Mouse (Mus musculus) embryonic fibroblast, embryonic 13.5 days (primary cell): ENCODE results near the gene Cep126. TPM values are rescaled to one million over a fixed set of nuclear protein-coding genes. Genes with fewer than 3 reads are reported as not detected.

Experiments used
- H3K27ac ChIP-seq: 2 replicates; pipeline ENCODE4 v1.5.1; 2012; ENCODE audit warnings: low read length, control low read depth, inconsistent platforms; ENCODE audit not compliant: insufficient read depth
- H3K4me1 ChIP-seq: 2 replicates; pipeline ENCODE4 v1.6.1; 2011; ENCODE audit warnings: low read length; ENCODE audit not compliant: control insufficient read depth, insufficient read depth
- H3K4me3 ChIP-seq: 2 replicates; pipeline ENCODE4 v1.5.1; 2011; ENCODE audit warnings: mild to moderate bottlenecking, control low read depth, low read length; ENCODE audit not compliant: insufficient read depth
- CTCF ChIP-seq: IDR thresholded peaks from 2 replicates; pipeline ENCODE4 v1.5.1; 2011; ENCODE audit warnings: mild to moderate bottlenecking, control low read depth, low read length, moderate library complexity, borderline replicate concordance; ENCODE audit not compliant: insufficient read depth
- POLR2A ChIP-seq: IDR thresholded peaks from 2 replicates; pipeline ENCODE4 v1.6.1; 2011; ENCODE audit warnings: low read depth, mild to moderate bottlenecking, control low read depth, low read length, moderate library complexity
- polyA plus RNA-seq: library from polyadenylated mRNA; stranded (reverse); fragments of >200 nt; gene quantifications from 2 replicates; pipeline ENCODE4 v1.2.4, GENCODE M21; 2011; ENCODE audit warnings: low read depth; ENCODE audit not compliant: missing spikeins, insufficient read length

Cep126 gene
- polyA plus RNA-seq, 1 experiment: 2.9 TPM

DNA sequence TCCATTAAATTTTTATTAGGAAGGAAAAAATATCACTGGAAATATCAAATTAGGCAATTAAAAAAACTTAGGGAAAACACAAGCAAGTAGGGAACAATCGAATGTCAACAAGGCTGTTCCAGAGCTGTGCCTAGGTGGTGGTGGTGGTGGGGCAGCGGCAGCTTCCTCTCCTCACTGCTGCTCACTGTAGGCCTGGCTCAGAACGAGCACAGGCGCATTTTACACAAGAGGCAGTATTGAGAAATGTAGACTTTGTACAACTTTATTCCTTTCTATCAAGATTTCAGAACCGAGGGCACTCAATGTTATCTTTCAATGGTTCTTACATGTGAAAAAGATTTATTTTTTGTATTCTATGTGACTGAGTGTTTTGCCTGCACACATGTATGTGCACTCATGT is 55.2 kb downstream of the Cep126 start:
- Histone ChIP-seq H3K27ac (no peak overlapping the region), H3K4me1 (no peaks in the 10 kb centered on the region)
- no peak for TF ChIP-seq POLR2A
- TF ChIP-seq CTCF: no peak

DNA sequence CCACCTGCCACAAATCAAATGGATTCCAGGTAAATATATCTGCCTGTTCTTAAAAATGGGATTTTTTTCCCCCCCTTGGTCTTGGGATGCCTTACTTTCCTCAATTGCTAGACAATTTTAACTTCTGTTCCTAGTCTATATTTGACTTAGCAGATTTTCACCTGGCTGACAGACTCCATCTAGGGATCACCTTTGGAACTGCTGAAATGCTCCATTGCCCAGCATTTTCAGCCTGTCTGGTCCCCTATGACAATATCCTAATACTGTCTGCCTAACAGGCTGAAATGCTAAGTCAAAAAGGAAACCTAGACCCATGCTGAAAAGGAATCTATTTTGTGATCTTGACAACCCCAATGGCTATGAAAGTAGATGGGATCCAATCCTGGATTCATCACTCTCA is 59.7 kb downstream of the Cep126 start:
- H3K4me1 ChIP-seq: no peaks in the 10 kb centered on the region
- no peak overlapping the region for H3K4me3 ChIP-seq
- no peak overlapping the region for H3K27ac ChIP-seq
- TF ChIP-seq CTCF (no peak), POLR2A (no peak)

More for the DNA sequence above, 55.2 kb downstream of the Cep126 start:
- no peak overlapping the region for H3K4me3 ChIP-seq

DNA sequence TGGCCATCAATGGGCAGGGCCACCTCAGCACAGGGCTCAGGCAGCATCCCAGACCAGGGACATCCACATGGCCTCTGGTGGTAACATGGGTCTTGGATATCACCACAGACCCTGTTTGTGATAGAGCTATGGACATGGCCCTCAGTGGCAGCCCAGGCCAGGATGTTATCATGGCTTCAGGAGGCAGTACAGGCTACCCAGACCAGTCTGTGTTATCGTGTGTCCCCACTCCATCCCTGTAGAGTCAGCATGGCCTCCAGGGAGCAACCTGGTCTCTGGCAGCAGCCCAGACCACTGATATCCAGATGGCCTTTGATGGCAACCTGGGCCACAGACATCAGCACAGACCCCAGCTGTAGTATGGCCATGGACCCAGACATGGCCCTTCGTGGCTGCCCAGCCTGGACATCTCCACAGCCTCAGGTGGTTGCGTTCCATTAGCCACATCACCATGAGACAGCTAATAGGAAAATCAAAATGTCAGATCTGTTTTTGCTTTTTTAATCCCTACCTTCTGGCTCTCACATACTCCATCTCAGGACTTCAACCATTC is 60.8 kb downstream of the Cep126 start:
- Histone ChIP-seq H3K4me3 (no peak overlapping the region), H3K4me1 (no peaks in the 10 kb centered on the region), H3K27ac (no peak overlapping the region)
- TF ChIP-seq POLR2A (no peak), CTCF (no peak)

DNA sequence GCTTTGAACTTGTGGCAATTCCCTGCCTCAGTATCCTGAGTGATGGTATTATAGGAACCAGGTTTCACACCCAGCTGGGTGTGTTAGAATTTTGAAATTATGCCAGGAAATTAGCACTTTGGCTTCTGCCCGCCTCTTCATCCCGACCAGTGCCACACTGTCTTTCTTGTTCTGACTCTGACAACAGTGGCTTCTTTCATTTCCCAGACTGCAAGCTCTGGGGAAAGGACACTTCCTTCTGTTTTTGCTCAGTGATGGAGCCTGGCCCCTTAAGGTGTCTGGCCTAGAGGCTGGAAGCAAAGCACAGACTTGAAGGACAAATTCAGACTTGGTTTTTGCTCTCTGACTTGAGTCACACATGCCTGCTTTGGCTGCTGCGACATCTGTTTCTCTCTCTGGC is 74.5 kb downstream of the Cep126 start:
- TF ChIP-seq CTCF (no peak), POLR2A (no peak)
- Histone ChIP-seq H3K4me1 (no peaks in the 10 kb centered on the region), H3K4me3 (no peak overlapping the region), H3K27ac (no peak overlapping the region)

DNA sequence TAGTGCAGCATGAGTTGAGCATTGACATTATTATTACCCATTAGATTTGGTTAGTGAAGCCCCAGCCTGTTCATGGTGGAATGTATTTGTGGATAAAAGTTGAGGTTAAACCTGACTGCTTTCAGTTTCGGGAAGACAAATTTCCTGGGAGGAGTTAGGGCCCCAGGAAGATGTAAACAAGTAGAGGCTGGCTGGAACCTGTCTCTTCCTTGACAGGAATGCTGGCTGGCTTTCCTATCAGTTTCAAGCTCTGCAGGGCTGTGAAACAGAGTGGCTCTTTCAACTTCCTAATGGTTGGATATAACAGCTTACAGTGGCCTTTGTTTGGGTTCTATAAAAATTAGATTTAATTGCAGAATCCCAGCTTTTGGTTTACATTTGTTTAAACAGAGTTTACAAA is 79.3 kb downstream of the Cep126 start:
- Histone ChIP-seq H3K4me3 (no peak overlapping the region), H3K4me1 (no peaks in the 10 kb centered on the region), H3K27ac (no peak overlapping the region)
- TF ChIP-seq POLR2A (no peak), CTCF (no peak)

DNA sequence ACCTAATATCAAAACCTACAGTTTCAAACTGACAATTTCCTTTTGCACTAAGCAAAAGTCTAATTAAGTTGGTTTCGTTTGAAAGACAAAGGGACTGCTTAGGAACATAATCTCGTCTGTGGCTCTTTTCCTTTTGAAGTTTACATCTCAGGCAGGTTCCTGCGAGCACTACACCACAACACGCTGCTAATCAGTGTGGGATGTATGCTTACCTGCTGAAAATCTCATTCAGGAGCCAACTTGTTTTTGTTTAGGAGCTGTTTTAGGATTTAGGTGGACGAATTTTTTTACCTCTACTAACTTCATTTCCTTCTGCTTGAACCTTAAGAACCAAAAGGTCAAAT is 91.1 kb downstream of the Cep126 start:
- Histone ChIP-seq H3K4me1 (peaks cover 2% of the 10 kb centered on the region; the same call in 1 of the 2 replicates), H3K27ac (peak overlapping the region; percentile 23; the same call in 1 of the 2 replicates), H3K4me3 (no peak overlapping the region; the same call in 1 of the 2 replicates)
- TF ChIP-seq CTCF (no peak), POLR2A (no peak)

DNA sequence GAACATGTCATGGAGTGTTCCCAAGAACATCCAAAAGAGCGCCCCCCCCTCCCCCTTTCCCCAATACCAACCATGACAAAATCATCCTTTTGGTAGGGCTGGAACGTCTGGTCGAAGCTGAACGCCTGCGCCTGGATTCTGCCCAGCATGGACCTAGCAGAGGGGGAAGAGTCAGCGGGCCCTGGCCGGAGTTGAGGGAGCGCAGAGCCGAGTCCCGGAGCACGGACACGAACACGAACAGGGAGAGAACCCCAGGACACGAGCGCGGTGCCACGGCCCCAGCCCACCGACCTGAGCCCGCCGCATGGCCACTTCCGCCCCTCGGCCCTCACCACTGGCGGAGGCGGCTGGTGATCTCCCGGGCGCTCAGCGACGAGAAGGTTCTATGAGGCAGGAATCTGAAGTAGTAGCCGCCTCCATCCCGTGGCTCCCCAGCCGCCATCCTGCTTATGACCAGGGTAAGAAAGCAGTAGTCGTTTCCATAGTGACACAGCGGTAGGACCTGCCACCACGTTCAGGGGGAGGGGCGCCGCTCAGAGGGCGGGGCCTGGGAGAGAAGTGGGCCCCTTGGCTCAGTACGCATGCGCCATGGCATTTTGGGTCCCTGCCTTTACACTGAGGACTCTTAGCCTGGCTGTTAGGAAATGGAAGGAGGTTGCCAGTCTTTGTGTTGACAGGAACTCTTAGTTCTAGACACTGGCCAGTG is 91.6 kb downstream of the Cep126 start, which contains the start of gene Cfap300:
TSS of gene Cfap300 (minus strand) at position 486 of the 706 bp plus-strand sequence.
- Histone ChIP-seq H3K4me3 (peak within 1 kb of the TSS; percentile 91), H3K27ac (peak within 1 kb of the TSS; percentile 23; the same call in 1 of the 2 replicates), H3K4me1 (peaks cover 2% of the 10 kb centered on the region; the same call in 1 of the 2 replicates)
- TF ChIP-seq CTCF (no peak), POLR2A (peak; percentile 94)

DNA sequence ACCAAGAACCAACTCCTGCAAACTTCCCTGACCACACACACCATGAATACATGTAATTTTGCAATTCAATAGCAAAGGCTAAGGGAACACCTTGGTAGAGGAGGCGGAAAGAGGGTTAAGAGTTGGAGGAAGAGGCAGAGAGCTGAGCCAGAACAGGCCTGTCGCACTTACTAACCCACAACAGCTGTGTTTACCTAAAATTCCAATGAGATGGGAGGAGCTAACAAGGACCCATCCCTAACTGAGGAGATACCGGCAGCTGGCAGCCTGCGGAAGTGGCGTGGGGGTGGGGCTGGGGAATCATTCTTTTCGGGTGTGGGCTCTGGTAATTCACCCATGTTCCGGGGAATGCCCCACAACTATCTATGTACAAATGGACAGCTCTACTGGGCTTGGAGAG is 98.5 kb downstream of the Cep126 start:
- TF ChIP-seq POLR2A: no peak
- no peak for TF ChIP-seq CTCF
- Histone ChIP-seq H3K4me3 (no peak overlapping the region), H3K27ac (no peak overlapping the region)

DNA sequence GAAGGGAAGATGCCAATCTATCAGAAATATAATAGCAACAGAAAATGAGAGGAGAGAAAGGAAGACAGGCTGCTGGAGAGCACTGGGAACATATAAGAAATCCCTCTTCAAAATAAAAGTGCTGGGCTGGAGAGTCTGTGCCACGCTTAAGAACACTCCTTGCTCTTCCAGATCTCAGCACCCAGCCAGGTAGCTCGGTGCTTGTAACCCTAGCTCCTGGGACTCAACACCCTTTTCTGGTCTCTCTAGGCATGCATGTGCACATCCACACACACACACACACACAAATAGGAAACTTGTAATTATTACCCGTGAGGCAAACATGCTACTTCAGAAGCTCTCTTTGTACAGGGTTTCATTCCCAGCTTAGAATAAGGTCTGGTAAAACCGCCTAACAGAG is 99.0 kb downstream of the Cep126 start:
- no peak for TF ChIP-seq CTCF
- TF ChIP-seq POLR2A: no peak
- Histone ChIP-seq H3K4me1 (0 out of 2 replicates have a peak, but pooled peaks cover 4% of the 10 kb centered on the region), H3K27ac (no peak overlapping the region), H3K4me3 (no peak overlapping the region)

More for the DNA sequence above, 98.5 kb downstream of the Cep126 start:
- H3K4me1 ChIP-seq: 0 out of 2 replicates have a peak, but pooled peaks cover 4% of the 10 kb centered on the region

DNA sequence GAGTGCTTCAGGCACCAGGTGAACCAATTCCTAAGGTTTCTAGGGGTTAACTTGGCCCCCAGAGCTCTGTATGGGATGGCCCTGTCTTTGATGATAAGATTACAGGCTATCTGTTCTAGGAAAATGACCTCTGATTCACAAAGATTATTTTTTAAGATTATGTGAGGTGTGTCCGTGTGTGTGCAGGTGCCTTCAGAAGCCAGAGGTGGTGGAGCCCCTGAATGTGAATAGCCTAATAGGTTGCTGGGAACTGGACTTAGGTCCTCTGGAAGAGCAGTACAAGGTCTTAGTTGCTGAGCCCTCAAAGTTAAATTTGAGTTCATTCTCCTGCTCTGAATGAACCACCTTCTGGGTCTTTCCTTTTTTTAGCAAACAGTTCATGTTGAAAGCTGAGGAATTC is 100.0 kb downstream of the Cep126 start:
- Histone ChIP-seq H3K27ac (no peak overlapping the region), H3K4me3 (no peak overlapping the region)
- TF ChIP-seq POLR2A (no peak), CTCF (no peak)

DNA sequence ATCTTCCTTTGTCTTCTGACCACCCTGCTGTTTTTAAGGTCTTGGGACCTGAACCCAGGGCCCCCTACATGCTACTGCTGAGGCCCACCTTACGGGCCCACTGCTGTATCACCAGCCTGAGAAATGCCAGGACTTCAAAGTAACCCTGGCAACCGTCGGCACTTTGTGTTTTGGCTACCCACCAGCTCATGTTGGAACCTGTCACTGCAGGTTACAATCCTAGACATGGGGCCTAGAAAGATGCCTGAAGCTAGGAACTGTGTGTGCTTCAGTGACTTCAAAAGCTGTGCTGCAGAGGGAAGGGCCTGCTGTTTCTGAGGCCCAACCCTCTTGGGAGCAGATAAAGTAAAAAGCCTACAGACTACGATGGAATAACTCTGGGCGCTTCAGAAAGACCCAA is 101.2 kb downstream of the Cep126 start:
- no peak for TF ChIP-seq CTCF
- no peak for TF ChIP-seq POLR2A
- Histone ChIP-seq H3K4me1 (0 out of 2 replicates have a peak, but pooled peaks cover 4% of the 10 kb centered on the region), H3K4me3 (no peak overlapping the region), H3K27ac (no peak overlapping the region)

More for the DNA sequence above, 100.0 kb downstream of the Cep126 start:
- H3K4me1 ChIP-seq: 0 out of 2 replicates have a peak, but pooled peaks cover 4% of the 10 kb centered on the region

Other genes starting within 250 kb of the Cep126 start
- 128 and 143 TPM in 2 replicates for gene Yap1, start 129.7 kb downstream of the Cep126 start, polyA plus RNA-seq
- gene Cfap300, start 91.5 kb downstream of the Cep126 start, polyA plus RNA-seq: 5.9 and 8.4 TPM in 2 replicates